Mouse (Mus musculus) CD4-positive, CD25-positive, alpha-beta regulatory T cell, adult 9 weeks (primary cell): ENCODE measurements around the gene A730046J19Rik. TPM values are rescaled to one million over a fixed set of nuclear protein-coding genes. Genes with fewer than 3 reads are reported as not detected.

Source experiments
- polyA plus RNA-seq: library from polyadenylated mRNA; unstranded; fragments of 100-300 nt; shearing (Covaris generic); gene quantifications from one replicate; pipeline ENCODE4 v1.2.1, GENCODE M21; 2017

Gene A730046J19Rik
- polyA plus RNA-seq = not detected

GRCm38 (mm10) chrX:144153523-144153922 is at the start of gene A730046J19Rik:
TSS of gene A730046J19Rik (plus strand) at chrX:144153695.

Other genes with a start within 250 kb of the A730046J19Rik start
- gene Dcx, start 220.4 kb upstream of the A730046J19Rik start, polyA plus RNA-seq = not detected
- 9.3 TPM for gene Alg13, start 164.1 kb downstream of the A730046J19Rik start, polyA plus RNA-seq